Mouse (Mus musculus) hematopoietic multipotent progenitor cell, adult 10-12 weeks (in vitro differentiated cells): ENCODE measurements around the gene Steap4. TPM values are rescaled to one million over a fixed set of nuclear protein-coding genes. Genes with fewer than 3 reads are reported as not detected.

Experiments used
- polyA plus RNA-seq: library from polyadenylated mRNA; stranded (reverse); fragments of >175 nt; gene quantifications from 2 replicates; pipeline ENCODE4 v1.2.3, GENCODE M21; 2012; ENCODE audit warnings: low replicate concordance

The Steap4 gene
- 1.0 and 1.5 TPM in 2 replicates for polyA plus RNA-seq

GRCm38 (mm10) chr5:7960176-7960575 is at the start of gene Steap4:
TSS of gene Steap4 (plus strand) at chr5:7960457.

Other genes with a start within 250 kb of the Steap4 start
- 249 and 389 TPM in 2 replicates for gene Sri, start 85.6 kb downstream of the Steap4 start, polyA plus RNA-seq